Mouse (Mus musculus) small intestine, adult 2 months (tissue): ENCODE measurements at regions not wholly inside any gene's neighbourhood (a gene's known extent, or its start where the extent isn't known, plus 50 kb on each side); places are given as distances from the start of the nearest gene placed in this dataset.

Experiments used
- CTCF ChIP-seq: fragments of 200-500 bp; IDR thresholded peaks from 2 replicates; pipeline ENCODE4 v1.5.1; 2012; ENCODE audit warnings: low read depth, mild to moderate bottlenecking, control low read depth, inconsistent platforms, low read length, moderate library complexity, mixed read lengths; ENCODE audit not compliant: insufficient replicate concordance, insufficient read length; ENCODE audit errors: extremely low read depth
- POLR2A ChIP-seq: fragments of 200-500 bp; IDR thresholded peaks from 2 replicates; pipeline ENCODE4 v1.6.1; 2012; ENCODE audit warnings: low read depth, mild to moderate bottlenecking, control low read depth, inconsistent platforms, low read length, moderate library complexity

DNA sequence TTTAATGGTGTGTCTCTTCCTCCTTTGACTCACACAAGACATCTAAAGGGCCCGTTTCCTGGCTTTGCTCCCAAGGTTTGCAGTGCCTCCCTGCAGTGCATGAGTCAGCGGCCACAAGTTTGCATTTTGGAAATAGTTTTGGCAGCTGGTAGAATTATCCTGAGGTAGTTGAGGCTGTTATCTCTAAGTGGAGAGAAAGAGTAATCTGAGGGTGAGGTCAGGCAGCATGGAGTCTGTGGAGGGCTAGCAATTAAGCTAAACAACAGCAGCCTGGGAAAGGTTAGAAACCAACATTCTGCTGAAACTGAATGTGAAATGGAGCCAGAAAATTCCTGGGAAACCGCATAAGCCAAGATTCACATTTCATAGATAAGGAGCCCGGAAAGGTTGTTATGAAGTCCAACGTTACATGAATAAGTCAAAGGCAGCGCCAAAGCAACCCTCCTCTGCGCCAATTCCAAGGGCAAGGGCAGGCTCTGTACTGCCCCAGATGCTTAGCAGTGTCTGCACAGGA lies 318.5 kb downstream of the Dchs2 start:
- TF ChIP-seq POLR2A (no peak), CTCF (no peak)
